Mouse (Mus musculus): Measurements from ENCODE around the gene Smap2.
A peak's percentile ranks its signal among the peaks of the same experiment; 100 is the strongest.
"Not testable (repeated sequence)": the region's sequence is repeated elsewhere in the genome, so short reads cannot be mapped to it uniquely, and the experiment has no call there.

Gene Smap2

DNA sequence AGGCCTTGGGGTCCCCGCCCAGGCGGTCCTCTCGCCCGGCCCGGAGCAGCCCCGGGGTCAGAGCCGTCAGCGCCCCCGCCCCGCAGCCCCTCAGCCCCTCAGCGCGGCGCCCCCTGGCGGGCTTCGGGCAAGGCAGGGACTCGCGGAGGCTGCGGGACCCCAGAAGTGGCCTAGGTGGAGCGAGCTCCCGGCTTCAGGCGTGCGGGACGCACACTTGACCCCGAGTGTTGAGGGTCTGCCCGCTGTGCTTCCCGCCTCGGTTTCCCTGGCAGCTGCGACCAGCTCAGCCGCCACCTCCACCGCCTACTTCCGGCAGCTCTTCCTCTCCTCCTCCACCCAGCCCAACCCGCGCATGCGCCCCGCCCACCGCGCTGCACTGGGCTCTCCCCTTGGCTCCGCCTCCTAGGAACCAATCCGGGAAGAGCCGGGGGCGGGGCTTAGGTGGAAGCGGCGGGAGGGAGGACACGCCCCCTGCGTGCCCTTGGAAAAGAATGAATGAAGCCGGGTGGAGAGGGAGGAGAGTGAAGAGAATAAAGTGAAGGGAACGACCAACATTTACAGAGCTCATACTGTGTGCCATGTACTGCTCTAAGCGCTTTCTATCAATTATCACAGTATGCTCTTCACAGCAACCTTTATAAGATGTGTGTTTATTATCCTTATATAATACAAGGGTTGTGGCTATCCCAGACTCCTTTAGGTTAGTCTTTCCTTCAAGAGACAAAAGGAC is at the start of gene Smap2:
TSS of gene Smap2 (minus strand) at position 320 of the 730 bp plus-strand sequence.
- DNase-seq (ENCODE audit: low read depth) = peak; percentile 95

DNA sequence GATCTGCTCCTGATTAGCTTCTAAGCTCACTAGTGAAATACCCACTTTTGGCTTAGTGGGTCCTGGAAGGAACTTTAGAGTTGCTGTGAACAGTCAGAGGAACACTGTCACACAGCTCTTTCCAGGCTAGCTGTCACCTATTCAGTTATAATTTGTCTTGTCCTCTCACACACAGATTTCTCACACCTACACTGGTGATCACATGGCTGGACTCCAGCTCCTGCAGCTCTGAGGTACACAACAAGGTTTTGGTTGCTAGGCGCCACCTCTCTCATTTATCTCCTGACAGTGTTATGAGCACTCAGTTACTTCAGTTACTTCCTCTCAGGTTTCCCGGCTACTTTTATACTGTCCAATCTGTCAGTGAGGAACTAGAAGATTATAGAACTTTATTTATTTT is 48.3 kb upstream of the Smap2 start:
- no peak for DNase-seq (ENCODE audit: low read depth)

DNA sequence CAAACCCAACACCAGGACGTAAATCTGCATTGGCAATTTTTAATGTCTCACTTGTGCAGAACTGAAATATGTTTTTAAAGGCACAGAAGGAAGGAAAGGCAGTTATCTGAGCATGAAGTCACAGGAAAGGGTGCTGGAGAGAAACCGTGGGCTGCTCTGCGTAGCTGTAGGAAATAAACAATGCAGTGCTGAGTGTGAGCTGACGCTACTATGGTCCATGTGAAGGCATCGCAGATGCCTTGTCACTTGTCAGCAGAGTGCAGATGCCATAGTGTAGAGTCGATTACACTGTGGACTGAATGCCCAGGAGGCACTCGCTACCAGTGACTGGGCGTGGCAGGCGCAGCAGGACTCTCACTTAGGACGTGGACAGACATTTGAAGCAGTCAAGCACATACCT is 42.2 kb upstream of the Smap2 start:
- not testable (repeated sequence) for DNase-seq (ENCODE audit: low read depth)

DNA sequence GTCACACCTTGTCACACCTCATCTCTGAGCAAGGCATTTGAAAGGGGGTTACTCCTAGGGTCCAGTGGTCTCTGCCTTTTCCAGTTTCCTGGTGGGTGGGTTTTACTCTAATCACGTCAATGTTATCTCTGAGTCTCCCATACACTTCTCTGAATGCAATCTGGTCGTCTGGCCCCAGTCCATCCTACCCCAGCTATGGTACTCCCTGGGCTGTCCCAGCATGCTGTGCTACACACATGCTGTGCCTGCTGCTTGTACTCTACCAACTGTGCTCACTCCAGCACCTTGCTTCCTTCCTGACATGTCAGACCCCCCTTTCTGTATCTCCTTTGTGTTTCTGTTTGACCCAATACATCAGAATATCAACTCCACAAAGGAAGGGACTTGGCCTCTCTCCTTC is 40.0 kb upstream of the Smap2 start:
- no peak for DNase-seq (ENCODE audit: low read depth)

DNA sequence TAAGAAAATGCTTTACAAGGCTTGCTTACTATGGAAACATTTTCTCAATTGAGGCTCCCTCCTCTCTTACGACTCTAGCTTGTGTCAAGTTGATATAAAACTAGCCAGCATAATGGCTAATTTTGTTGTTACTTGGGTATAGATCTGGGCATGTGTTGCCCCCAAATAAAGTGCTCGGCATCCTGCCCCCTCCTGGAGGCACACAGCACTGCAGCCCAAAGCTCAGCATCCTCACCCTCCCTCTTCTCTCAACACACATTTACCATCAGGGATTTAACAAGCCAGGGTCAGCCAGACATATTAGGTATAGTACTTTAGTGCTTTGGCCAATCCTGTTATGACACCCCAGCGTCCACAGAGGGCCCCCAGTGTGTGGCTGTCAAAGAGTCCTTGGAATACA is 39.3 kb upstream of the Smap2 start:
- DNase-seq (ENCODE audit: low read depth) = no peak

DNA sequence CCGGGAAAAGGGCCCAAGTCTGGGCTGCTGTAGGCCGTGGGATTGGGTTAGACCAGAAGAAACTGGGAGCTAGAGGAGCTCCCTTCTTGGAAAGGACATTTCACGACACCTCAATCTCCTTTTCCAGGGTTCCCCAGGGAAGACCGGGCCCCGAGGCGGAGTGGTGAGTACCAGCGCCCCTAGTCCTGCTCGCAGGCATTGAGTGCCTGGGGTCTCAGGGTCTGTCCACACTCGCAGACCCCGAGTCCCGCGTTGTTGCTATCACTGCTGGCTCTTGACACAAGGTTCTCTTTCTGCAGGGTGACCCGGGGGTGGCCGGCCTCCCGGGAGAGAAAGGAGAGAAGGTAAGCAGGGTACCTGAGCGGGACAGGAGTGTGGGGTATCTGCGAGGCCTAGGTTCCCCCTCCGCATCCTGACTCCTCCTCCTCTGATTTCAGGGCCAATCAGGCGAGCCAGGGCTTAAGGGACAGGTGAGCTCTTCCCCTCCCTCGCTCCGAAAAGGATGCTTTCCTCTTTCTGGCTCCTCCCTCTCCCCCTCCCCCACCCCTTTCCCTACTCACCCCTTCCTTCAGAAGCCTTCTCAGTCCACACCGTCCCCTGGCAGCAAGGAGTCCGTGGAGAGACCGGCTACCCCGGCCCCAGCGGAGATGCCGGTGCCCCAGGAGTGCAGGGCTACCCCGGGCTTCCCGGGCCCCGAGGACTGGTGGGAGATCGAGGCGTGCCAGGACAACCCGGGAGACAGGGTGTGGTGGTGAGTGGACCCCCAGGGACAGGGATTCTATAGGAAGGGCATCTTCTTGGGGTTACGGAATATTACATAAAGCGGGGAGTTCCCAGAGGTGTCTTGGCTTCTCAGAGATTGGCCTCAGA is 35.6 kb upstream of the Smap2 start:
- no peak for DNase-seq (ENCODE audit: low read depth)

DNA sequence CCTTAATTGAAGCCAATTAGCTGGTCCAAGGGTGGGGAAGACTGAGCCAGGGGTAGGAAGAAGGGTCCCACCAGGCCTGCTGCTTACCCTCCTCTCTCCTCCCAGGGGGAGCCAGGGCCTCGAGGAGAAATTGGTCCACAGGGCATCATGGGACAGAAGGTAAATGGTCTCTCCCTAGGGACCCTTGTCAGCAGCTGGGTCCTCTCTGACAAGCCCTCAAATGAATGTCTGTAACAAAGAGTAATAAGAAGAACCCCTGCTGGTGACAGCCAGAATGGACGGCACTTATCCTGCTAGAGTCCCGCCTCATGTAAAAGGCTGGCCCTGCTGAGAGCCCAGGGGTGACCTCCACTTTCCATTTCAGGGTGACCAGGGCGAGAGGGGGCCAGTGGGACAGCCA is 34.8 kb upstream of the Smap2 start:
- DNase-seq (ENCODE audit: low read depth) = no peak

DNA sequence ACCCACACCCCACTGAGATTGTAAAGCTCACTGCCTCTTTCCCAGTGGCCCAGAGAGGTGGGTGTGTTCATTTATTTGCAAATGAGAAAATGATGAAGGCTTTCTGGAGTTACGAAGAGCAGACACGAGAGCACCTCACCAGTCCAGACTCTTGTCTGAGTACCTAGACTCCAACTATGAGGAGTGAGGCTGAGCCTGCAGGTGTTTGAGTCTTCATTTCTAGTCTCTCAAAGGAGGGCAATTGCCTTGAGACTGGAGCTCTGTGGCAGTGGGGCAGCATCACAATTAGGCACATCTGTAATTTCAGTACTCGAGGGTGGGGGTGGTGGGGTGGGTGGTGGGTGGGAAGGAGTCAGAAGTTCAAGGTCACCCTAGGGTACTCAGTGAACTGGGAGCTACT is 25.9 kb upstream of the Smap2 start:
- no peak for DNase-seq (ENCODE audit: low read depth)

DNA sequence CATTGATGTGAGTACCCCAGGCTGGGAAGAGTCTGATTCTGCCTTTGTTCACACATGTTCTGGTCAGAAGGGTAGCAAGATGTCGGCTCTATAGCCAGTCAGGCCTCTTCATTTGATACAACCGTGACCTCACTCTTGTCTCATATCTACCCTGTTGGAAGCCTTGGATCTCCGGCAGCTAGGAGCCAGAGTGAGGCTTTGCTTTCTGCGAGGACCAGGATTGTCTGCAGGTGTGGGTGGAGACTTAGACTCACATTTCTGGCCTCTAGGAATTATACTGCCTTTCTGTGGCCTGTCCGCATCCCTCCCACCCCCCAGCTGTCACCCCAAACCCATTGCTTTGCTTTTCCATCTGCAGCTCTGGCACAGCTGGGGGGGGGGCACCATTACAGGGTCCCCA is 25.4 kb upstream of the Smap2 start:
- DNase-seq (ENCODE audit: low read depth) = no peak

DNA sequence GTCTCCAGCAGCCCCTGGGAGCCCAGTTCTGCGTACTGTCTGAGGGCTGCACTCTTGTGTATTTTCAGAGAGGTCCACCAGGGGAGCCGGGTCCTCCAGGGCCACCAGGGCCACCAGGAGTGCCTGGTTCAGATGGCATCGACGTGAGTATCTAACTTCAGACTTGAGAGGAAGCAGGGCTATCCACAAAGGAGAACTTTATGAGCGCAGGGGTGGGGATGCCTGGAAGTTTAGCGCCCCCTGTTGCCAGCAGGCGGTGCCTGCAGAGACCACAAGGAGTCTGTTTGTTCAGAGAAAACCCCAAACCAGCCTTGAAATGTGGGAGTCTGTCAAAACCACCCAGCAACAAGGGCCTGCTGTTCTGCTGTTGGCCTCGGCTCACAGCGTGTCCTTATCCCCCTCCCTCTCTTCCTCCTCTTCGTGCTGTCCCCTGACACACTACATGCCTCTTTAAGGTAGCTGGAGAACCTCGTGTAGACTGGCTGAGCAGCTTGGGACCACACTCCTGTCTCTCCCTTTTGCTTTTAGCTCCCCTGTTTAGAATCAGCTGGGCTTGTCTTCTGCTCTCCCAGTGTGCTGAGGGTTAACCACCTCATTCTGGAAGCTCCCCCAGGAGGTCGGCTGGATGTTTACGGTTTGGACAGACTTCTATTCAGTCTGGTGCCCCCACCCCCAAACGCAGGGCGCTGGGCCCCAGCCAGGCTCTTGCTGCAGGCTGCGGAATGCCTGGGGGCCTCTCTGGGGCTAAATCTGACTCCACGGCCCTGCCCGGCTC is 24.0 kb upstream of the Smap2 start:
- DNase-seq (ENCODE audit: low read depth) = peak; percentile 56

DNA sequence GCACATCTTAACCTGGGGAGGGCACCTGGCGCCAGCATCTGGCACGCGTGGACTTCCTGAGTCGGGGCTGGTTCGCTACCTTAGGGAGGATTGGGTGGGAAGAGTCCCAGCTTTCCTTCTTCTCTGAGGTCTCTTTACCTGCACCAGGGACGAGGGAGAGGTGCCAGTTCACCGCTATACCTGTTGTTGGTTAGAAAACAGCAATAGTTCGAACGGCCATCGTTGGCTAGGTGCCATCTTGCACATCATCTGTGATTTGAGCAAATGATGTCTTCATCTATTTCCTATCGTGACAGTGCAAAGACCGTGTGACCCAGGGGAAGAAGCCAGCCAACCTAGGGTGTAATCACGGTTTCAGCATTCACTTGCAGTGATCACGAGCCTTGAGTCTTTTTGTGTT is 23.3 kb upstream of the Smap2 start:
- no peak for DNase-seq (ENCODE audit: low read depth)

DNA sequence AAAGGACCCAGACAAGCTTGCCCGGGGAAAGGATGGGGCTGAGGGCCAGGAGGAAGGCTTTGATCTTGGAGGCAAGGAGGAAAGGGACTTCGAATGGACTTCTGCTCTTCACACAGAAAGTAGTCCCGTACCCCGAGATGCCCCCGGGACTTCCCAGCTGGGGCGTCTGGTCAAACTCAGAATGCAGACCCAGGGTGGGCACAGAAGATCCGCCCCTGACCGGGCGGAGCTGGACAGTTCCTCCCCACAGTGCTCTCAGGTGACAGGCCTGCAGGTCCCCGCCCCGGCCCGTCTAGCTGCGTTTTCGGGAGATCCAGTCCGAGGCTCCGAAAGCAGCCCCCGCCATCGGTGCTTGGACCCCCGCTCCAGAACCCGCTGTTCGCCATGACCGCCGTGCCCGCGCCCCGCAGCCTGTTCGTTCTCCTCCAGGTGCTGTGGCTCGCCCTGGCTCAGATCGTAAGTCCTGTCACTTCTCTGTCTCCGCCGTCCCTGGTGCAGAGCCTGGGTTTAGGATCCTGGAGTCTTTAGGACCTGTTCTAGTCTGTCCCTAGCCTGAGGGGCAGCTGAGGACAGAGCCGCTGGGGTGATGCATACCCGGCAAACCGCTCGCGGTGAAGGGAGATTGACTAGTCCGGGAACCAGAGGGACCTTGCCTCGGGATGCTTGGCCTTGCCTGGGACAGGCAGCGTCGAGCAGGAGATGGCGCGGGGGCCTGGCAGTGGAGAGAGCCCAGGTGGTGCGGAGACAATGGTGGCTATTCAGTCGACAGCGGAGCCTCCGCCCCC is 22.5 kb upstream of the Smap2 start, which contains the start of gene Col9a2:
TSS of gene Col9a2 (plus strand) at position 55 of the 785 bp plus-strand sequence.
- no peak for DNase-seq (ENCODE audit: low read depth)

DNA sequence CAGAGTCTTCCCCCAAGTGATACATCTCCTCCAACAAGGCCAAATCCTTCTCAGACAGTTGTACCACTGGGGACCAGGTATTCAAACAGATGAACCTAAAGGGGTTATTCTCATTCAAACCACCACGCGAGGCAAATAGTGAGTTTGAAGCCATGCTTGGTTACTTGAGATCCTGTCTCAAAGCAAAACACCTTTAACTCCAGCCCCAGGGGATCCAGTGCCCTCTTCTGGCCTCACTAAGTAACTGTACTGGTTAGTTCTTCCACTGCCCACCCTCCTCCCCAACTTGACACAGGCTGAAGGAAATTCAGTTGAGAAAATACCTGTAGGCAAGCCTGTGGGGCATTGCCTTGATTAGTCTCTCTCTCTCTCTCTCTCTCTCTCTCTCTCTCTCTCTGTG is 16.0 kb upstream of the Smap2 start:
- DNase-seq (ENCODE audit: low read depth) = no peak

DNA sequence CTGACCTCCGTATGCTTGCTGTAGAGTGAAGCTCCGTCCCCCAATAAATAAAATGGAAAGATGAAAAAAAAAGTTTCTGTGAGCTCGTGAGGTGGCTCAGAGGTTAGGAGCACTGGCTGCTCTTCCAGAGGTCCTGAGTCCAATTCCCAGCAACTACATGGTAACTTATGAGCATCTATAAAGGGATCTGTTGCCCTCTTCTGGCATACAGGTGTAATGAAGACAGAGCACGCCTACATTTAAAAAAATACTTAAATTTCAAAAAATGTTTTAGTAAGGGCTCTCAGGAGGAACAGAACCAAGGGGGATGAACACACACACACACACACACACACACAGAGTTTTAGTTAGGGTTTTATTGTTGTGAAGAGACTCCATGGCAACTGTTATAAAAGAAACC is 14.4 kb upstream of the Smap2 start:
- DNase-seq (ENCODE audit: low read depth) = no peak

DNA sequence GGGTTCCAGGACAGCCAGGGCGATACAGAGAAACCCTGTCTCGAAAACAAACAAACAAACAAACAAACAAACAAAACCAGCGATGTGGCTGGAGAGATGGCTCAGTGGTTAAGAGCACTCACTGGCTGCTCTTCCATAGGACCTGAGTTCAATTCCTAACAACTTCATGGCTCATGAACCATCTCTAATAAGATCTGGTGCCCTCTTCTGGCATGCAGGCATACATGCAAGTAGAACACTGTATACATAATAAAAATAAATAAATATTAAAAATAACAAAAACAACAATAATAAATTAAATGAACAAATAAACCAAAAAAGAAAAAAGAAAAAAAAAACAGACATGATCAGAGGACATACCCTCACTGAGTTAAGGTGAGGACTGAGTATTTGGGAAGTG is 12.6 kb upstream of the Smap2 start:
- DNase-seq (ENCODE audit: low read depth) = no peak

DNA sequence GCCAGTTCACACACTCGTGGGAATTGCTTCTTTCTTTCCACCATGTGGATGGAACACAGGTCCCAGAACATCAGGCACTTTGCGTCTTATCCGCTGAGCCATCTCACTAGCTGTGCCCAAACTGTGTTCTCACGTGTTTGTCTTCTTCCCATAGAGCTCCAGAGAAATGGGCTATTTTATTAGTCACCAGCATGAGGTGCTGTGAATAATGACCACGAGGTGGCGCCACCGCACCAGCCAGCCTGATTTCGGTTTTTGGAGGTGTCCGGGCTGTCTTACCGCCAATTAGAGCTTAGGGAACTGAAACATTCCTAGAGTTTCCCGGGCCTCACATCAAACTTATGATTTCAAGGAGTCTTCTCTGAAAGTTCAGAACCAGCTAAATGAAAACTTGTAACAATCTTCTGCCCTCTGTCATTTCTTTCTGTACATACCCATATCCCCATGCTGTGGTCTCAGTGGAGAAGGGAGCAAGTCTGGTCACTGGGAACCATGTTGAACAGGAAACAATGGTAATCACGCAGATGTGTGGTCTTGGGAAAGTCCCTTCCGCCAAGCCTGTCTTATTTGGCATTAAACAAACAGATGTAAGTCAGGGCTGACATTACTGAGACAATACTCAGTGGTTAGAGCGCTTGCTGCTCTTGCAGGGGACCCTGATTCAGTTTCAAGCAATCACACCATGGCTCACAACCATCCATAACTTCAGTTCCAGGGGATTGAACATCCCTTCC is 11.8 kb upstream of the Smap2 start:
- DNase-seq (ENCODE audit: low read depth) = peak; percentile 60

DNA sequence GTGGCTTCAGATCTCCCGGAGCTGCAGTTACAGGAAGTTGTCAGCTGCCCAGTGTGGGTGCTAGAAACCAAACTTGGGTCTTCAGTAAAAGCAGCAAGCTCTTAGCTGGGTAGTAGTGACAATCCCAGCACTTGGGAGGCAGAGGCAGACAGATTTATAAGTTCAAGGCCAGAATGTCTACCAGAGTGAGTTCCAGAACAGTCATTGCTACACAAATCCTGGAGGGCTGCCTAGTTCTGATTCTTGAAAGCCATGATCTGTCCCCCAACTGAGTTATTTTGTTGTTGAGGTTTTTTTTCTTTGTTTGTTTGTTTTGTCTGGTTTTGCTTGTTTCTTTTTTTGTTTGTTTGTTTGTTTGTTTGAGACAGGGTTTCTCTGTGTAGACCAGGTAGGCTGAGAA is 11.1 kb upstream of the Smap2 start:
- no peak for DNase-seq (ENCODE audit: low read depth)

DNA sequence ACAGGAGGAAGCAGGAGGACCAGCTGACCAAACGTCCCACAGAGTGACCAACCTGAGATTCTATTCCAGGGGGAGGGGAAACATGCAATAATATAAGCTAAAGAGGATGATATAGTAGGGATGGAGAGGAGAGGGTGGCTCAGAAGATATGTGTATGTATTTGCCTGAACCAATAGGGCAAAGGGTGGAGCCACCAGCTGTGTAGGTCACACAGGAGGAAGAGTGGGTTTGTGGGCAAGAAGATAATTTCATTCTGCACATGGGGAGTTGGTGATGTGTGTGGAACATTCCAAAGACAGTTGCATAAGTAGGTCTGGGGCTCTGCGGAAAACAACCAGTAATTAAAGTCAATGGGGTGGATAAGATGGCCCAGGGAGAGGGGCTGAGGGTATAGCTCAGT is 8.6 kb upstream of the Smap2 start:
- no peak for DNase-seq (ENCODE audit: low read depth)

DNA sequence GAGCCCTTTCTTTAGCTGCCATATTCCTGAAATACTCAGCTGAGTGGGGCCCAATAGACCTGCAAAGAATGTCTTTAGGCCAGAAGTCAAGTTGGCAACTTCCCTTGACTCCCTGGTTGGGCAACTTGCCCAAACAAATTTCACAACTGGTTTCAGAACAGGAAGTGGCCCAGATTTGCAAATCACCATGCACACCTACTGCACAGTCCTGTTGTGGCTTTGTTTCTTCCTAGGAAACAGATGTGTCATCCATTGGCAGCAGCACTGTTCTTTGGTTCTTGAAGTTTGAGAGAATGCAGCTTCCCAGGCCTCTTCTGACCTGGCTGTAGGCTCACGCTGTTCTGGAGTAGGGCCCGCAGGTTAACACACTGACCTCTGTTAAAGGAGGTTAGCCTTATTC is 6.9 kb upstream of the Smap2 start:
- peak; percentile 62 for DNase-seq (ENCODE audit: low read depth)

DNA sequence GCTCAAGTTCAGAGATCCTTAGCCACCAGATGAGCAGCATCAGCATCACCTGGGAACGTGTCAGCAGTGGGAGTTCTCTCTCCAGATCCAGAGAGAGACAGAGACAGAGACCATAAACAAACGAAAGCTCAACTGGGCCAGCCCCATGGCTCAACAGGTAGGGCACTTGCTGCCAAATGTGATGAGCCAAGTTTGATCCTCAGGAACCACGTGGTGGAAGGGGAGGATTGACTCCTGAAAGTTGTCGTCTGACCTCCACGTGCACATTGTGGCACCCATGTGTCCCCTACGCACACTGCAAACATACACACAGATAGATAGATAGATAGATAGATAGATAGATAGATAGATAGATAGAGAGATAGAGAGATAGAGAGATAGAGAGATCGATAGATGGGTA is 6.4 kb upstream of the Smap2 start:
- no peak for DNase-seq (ENCODE audit: low read depth)

DNA sequence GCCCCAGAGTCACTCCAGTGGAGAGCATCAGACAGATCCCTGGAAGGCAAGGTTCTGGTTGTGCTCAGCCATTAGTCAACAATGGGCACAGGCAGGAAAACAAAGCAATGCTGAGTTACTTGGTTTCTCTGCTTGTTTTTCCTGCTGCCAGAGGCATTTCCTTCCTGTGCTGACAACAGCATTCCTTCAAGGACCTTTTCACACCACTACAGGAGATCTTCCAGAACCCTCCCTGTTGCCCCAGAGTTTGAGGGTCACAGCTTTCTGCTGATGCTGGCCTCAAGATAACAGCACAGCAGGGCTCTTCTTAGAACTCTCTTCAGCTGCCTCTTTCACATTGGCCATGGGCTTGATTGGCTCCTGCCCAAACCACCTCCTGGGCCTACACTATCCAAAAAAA is 4.9 kb upstream of the Smap2 start:
- DNase-seq (ENCODE audit: low read depth) = no peak

Data from c-Kit-positive CD71-negative TER-119-negative erythroid progenitor cells, embryonic 14.5 days (primary cell).